Mouse (Mus musculus) cerebellum, adult 2 months (tissue): ENCODE results near the gene Enoph1. TPM values are rescaled to one million over a fixed set of nuclear protein-coding genes. Genes with fewer than 3 reads are reported as not detected.

ENCODE experiments used
- DNase-seq, 2 experiments: peaks; one replicate each; pipeline ENCODE4 v3.0.0; 2021
- H3K27ac ChIP-seq: fragments of 200-500 bp; 2 replicates; pipeline ENCODE4 v1.5.1; 2012; ENCODE audit warnings: low read length, control low read depth, inconsistent platforms; ENCODE audit not compliant: insufficient read depth
- H3K27me3 ChIP-seq: fragments of 200-500 bp; 2 replicates; pipeline ENCODE4 v1.6.1; 2012; ENCODE audit warnings: inconsistent platforms, mild to moderate bottlenecking, low read length, moderate library complexity; ENCODE audit not compliant: control insufficient read depth, insufficient read depth
- H3K4me1 ChIP-seq: fragments of 200-500 bp; 2 replicates; pipeline ENCODE4 v1.6.1; 2011; ENCODE audit warnings: low read length; ENCODE audit not compliant: control insufficient read depth, insufficient read depth
- H3K4me3 ChIP-seq: fragments of 200-500 bp; replicated peaks from 2 replicates; pipeline ENCODE3; 2011; ENCODE audit warnings: mild to moderate bottlenecking, low read depth, low read length, control low read depth; ENCODE audit not compliant: insufficient read depth
- CTCF ChIP-seq: fragments of 200-500 bp; IDR thresholded peaks from 2 replicates; pipeline ENCODE4 v1.5.1; 2011; ENCODE audit warnings: low read depth, mild to moderate bottlenecking, control low read depth, low read length, moderate library complexity, borderline replicate concordance; ENCODE audit not compliant: insufficient read depth
- POLR2A ChIP-seq: fragments of 200-500 bp; IDR thresholded peaks from 2 replicates; pipeline ENCODE4 v1.6.1; 2011; ENCODE audit warnings: low read length, control low read depth, borderline replicate concordance; ENCODE audit not compliant: insufficient read depth
- WGBS: fragments of 180-500 bp; shearing (Covaris S2); methylation state at CpG from one replicate; pipeline ENCODE4 v1.1.7; 2018; 5-methylcytosine and 5-hydroxymethylcytosine counted together
- polyA plus RNA-seq: library from polyadenylated mRNA; depleted of rRNA; stranded (reverse); fragments of >200 nt; gene quantifications from 2 replicates; pipeline ENCODE4 v1.2.3, GENCODE M21; 2012; rRNA removed

Enoph1 gene
- 64.7 and 74.6 TPM in 2 replicates for polyA plus RNA-seq

DNA sequence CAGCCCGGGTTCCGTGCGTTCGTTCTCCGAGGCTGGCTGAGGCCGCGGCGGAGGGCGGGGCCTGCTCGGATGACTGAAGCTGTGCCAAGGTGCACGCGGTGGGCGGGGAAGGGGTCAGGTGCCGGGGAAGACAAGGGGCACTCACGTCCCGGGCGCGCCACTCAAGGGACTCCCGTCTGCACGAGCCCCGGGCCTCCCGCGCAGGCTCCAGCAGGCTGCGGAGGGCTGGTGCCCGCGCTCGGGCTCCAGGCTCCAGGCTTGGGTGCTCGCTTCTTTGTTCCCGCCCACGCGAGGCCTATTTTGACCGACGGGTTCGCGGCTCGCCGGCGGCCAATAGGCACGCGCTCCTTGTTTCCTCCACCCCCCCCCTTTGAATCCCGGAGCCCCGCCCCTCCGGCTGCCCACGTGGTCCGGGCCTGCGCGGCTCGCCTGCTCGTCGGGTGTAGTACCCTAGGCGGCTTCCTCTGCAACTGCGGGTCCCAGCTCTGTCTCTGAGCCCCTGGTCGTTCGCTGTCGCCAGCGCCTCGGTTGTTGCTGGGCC lies at the start of gene Enoph1, which contains the start of gene Hnrnpdl:
Gene Enoph1 (plus strand): TSS at position 384 of the 541 bp plus-strand sequence.
Gene Hnrnpdl (minus strand): TSS at position 63 of the 541 bp plus-strand sequence.
- Histone ChIP-seq H3K4me1 (no peaks in the 10 kb centered on the region), H3K27me3 (no peaks in the 10 kb centered on the region), H3K4me3 (peak within 1 kb of the TSS; percentile 97), H3K27ac (peak within 1 kb of the TSS; percentile 96)
- TF ChIP-seq POLR2A (peak; percentile 57; the same call in 1 of the 2 replicates), CTCF (no peak)
- WGBS, result 1% methylated on average over 57 of the region's 57 CpGs
- DNase-seq, result peak; percentile 93 to 98

GRCm38 (mm10) chr5:99994166-99994565 lies 45.6 kb upstream of the Enoph1 start:
- Histone ChIP-seq H3K27ac (no peak overlapping the region), H3K4me1 (no peaks in the 10 kb centered on the region), H3K27me3 (no peaks in the 10 kb centered on the region), H3K4me3 (no peak overlapping the region)
- DNase-seq, result no peak
- 84% methylated on average over 3 of the region's 3 CpGs for WGBS
- no peak for TF ChIP-seq POLR2A
- no peak for TF ChIP-seq CTCF

DNA sequence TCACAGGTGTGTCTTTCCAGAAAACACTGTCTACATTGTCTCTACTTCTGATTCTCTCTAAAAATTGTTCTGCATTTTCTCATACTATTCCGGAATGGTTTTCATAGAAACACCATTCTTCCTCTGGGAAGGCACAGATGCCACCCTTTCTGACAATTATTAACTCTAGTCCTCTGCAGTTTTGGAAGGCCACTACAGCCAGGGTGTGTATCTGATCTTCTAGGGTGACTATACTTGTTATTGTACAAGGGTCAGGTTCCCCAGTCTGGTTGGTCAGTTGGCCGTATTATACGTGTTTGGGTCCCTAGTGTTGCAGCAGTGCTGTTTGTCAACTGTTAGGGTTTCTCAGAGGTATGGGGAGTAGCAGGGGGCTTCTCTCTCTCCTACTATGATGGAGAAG lies 45.1 kb upstream of the Enoph1 start:
- no peak overlapping the region for H3K4me3 ChIP-seq
- no peak overlapping the region for H3K27ac ChIP-seq
- no peak for DNase-seq
- 96% methylated on average over 3 of the region's 3 CpGs for WGBS
- no peaks in the 10 kb centered on the region for H3K27me3 ChIP-seq
- TF ChIP-seq CTCF, result no peak
- no peak for TF ChIP-seq POLR2A
- no peaks in the 10 kb centered on the region for H3K4me1 ChIP-seq

DNA sequence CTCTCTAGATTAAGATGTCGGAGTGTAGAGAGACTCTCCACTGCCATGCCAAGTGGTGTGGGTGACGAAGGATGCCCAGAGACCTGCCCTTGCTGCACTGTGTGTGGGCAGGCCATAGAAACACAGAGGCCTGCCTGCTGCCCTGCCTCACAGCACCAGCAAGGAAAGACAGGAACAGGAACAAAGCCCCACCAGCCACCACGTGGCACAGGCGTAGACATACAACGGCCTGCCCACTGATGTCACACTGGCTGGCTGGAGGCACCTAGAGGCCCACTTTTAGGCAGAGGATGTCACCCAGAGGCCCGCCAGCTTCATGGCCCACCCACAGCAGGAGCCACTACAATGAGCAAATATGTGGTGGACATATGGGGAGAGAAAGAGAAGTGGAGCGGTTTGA lies 39.7 kb upstream of the Enoph1 start:
- no peaks in the 10 kb centered on the region for H3K27me3 ChIP-seq
- TF ChIP-seq CTCF, result no peak
- no peak for TF ChIP-seq POLR2A
- no peaks in the 10 kb centered on the region for H3K4me1 ChIP-seq
- H3K4me3 ChIP-seq, result no peak overlapping the region
- no peak for DNase-seq
- H3K27ac ChIP-seq, result no peak overlapping the region
- 69% methylated on average over 7 of the region's 7 CpGs for WGBS

- Histone ChIP-seq H3K4me3 (no peak overlapping the region), H3K4me1 (no peaks in the 10 kb centered on the region), H3K27me3 (no peaks in the 10 kb centered on the region), H3K27ac (no peak overlapping the region)
- TF ChIP-seq POLR2A (no peak), CTCF (no peak)
- no peak for DNase-seq
- WGBS, result 36% methylated on average over 8 of the region's 8 CpGs
These were observed 39.3 kb upstream of the Enoph1 start for GRCm38 (mm10) chr5:100000500-100000899.

DNA sequence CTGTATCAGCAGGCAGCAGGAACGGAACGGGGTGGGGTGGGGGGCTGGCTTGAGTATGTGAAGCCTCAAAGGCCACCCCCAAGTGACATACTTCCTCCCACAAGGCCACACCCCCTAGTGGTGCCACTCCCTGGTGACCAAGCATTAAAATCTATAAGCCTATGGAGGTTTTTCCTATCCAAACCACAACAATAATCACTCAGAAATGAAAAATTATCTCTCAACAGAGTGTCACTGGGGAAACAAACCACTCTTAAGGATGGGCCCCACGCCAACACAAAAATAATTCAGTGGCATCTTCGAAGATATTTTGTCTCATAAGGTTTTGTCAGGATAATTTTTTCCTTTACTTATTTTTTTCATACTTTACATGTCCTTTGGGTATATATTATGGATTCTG lies 35.9 kb upstream of the Enoph1 start:
- no peak for DNase-seq
- H3K4me1 ChIP-seq, result no peaks in the 10 kb centered on the region
- no peak overlapping the region for H3K4me3 ChIP-seq
- 72% methylated on average over 4 of the region's 4 CpGs for WGBS
- no peak for TF ChIP-seq CTCF
- no peak for TF ChIP-seq POLR2A
- no peak overlapping the region for H3K27ac ChIP-seq
- no peaks in the 10 kb centered on the region for H3K27me3 ChIP-seq

DNA sequence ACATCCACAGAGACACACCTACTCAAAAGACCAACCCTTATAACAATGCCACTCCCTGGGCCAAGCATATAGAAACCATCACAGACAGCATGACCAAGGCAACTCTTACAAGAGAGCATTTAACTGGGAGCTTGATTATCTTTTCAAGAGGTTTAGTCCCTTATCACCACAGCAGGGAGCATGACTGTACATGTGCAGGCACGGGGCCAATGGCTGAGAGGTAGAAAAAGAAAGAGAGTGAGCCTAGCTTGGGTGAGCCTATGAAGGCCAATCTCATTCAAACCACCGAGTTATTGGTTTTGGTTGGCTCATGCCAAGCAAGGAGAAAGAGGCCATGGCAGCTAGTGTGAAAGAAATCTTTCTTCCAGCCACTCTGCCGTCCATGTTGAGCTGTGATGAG lies 34.4 kb upstream of the Enoph1 start:
- H3K4me3 ChIP-seq, result no peak overlapping the region
- no peak for DNase-seq
- TF ChIP-seq CTCF (no peak), POLR2A (no peak)
- H3K27ac ChIP-seq, result no peak overlapping the region
- WGBS, result 49% methylated on average over 3 of the region's 3 CpGs
- no peaks in the 10 kb centered on the region for H3K4me1 ChIP-seq
- H3K27me3 ChIP-seq, result no peaks in the 10 kb centered on the region

DNA sequence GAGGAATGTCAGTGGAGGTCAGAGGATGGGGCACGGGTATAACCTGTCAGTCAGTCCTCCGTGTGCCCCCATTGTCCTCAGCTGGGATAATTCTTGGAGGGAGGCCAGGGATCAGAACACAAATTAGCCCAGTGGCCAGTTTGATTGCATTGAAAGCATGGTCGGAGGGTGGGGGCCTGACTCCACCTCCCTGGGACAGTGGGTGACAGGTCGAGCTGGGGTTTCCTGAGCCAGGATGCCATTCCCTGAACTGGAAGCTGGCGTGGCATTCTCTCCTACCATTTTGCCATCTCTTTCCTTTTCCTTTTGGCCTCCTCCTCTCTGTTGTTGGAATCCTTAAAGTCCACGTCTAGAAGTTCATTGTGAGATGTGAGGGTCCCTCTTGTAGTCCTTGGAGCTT lies 33.9 kb upstream of the Enoph1 start:
- H3K27ac ChIP-seq, result no peak overlapping the region
- TF ChIP-seq POLR2A (no peak), CTCF (no peak)
- H3K4me3 ChIP-seq, result no peak overlapping the region
- H3K4me1 ChIP-seq, result no peaks in the 10 kb centered on the region
- no peaks in the 10 kb centered on the region for H3K27me3 ChIP-seq
- no peak for DNase-seq
- WGBS, result 65% methylated on average over 6 of the region's 6 CpGs
